Mouse (Mus musculus) left cerebral cortex, postnatal 14 days (tissue): ENCODE data around the gene Stx1b. TPM values are rescaled to one million over a fixed set of nuclear protein-coding genes. Genes with fewer than 3 reads are reported as not detected.

Experiments used
- DNase-seq, 2 experiments: peaks; one replicate each; pipeline ENCODE4 v3.0.0; 2021 to 2022; ENCODE audit warnings: low spot score in 2 of 2, mixed read lengths in 1 of 2
- intact Hi-C: fragments of 180-260 bp; cut with DNase I; formaldehyde crosslinking; loops from one replicate; pipeline ENCODE4 v1.15.1; 2025
- total RNA-seq, 2 experiments: library from RNA; stranded (reverse); gene quantifications; 2 replicates each; pipeline ENCODE4 v1.2.3; 2021

Gene Stx1b
- total RNA-seq, 2 experiments from 2014 or later, result 401 to 404 TPM

DNA sequence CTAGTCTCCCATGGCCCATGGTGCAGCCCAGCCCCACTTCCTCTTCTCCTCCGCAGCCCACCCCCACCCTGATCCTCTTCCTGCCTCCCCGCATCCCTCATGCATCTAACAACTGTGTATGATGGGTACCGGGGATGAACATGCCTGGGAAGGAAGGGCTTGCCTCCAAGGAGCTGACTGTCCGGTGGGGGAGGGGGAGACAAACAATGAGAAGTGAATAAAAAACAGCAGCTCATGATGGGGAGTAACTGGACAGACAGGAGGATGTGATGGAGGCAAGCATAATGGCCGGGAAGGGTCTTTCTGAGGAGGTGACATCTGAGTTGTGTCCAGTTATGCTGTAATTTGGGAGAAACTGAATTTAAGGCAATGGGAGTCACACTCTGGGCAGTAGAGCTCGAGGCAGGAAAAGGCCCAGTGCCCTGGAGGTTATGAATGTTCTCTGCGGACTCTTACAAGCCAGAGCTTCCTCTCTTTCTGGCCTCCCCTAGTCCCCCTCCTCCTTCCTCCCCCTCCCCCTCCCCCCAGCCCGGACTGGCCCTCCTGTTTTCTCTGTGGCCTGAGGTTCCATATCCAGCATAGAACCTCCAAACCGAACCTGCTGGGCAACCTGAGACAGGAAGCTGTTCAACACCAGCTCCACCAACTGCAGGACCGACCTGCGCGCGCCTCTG, 3.4 kb downstream of the Stx1b start:
- no peak for DNase-seq
- intact Hi-C loops, result no loop called here

DNA sequence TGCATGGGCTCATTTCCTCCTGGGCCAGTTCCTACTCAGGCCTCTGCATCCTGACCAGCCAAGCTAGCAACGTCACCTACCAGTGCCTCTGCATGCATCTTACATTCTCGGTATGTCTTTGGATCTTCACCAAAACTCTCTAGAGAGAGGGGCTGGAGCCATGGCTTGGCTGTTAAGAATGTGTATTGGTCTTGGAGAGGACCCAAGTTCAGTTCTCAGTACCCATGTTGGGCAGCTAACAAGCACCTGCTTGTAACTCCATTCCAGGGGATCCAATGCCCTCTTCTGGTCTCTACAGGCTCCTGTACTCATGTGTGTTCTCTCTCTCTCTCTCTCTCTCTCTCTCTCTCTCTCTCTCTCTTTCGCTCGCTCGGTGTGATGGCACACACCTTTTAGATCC, 6.6 kb downstream of the Stx1b start:
- no peak for DNase-seq
- intact Hi-C loops, result no loop called here

DNA sequence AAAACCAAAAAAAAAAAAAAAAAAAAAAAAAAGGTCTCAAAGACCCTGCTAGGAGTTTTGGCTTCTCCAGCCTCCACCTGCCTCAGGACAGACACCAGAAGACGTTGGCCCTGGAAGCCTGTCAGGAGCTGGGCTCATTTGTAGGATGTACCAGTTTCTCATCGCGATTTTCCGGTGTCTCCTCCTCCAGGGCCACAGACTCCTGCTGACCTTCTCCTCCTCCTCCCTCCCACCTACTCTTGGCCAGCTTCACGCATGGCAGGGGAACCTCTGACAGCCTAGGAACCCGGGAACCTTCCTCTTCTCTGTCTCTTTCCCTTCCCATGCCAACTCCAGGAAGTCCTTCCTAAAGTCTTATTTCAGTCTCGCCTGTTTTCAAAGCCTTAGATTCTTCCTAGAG, 7.3 kb downstream of the Stx1b start:
- intact Hi-C loops, result no loop called here
- no peak for DNase-seq

DNA sequence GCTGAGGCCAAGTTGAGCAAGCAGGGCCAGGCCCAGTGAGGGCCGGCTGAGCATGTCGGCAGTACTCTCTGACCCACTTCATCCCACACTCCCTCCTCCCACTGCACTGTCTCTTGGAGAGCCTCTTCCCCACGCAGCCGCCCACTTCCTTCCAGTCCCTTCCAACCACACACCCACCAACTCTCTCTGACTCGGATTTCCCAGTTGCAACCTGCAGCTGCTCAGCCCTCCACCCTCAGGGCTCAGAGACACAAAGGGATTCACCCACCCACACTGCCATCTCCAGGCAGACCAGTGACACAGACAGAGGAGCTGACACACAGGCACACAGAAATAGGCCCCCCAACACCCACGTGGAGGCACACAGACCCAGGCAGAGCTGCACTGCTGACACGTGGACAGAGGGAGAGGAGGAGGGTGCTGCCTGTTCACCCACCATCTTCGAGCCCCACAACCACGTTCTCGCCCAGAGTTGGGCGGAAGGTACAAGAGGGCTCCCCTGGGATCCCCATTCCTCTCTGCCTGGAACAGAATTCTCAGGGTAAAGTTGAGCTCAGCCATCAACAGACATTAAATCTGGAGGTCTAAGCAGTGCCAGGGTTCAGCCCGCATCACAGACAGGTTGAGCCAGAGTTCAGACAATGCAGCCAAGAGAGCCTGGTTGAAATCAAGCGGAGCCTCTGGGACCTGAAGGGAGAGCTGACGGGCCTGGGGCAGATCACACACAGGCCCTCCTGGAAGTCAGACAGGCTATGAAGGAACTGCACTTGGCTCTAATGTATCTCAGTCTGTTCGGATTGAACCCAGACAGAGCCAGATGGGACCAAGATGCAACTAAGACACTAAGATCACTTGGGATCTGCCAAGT, 8.2 kb downstream of the Stx1b start:
- DNase-seq, result peak; percentile 64 to 81
- intact Hi-C loops, result no loop called here

DNA sequence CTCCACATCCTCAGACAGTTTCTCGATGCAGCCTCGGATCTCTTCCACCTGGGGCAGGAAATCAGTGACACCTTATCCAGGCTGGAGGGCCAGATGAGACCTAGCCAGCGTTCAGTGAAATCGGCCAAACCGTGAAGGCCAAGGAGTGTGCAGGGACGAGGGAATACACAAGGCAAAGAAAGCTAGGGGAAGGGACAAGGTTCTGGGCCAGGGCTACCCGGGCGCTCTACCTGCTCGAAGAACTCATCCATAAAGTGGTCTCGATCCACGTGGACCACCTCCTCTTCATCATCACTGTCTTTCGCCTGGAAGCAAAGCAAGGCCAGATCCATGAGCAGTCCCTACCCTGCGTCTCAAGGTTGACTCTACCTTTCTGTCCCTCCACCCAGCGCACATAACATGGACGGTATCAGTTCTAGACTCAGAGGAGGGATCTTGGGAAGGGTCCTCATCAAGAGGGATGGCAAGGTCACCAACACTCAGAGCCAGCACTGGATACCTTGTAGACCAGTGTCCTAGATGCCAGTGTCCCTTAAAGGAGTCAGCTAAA, 9.2 kb downstream of the Stx1b start:
- no peak for DNase-seq
- intact Hi-C loops, result no loop called here

DNA sequence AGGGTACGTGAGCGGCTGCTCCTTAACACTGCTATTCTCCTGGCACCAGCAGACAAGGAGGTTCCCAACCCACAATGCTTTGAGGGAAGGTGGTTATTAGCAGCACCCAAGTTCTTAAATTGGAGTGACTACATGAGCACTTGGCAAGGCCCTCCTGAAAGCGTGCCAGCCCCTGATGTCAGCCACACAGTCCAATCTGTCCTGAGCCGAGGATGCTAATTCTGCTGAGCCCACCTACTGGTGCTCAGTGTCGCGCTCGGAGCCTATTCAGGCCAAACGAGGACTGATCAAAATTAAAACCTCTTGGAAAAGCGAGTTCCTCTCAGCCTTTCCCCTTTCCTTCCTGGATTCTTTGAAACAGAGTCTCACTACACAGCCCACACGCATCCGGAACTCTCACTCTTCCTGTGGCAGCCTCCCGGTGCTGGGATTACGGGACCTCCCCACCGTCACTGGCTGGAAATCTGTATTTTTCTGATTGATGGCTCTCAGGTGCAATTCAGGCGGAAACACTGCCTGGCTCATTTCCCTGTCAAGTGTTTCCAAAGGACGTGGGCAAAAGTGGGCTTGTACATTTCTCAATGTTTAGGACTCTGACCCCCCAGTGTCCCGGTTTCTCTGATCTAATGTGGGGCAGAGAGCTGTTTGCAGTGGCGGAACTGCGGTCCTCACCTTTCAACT, 10.0 kb downstream of the Stx1b start:
- intact Hi-C loops, result no loop called here
- peak; percentile 77 to 85 for DNase-seq

DNA sequence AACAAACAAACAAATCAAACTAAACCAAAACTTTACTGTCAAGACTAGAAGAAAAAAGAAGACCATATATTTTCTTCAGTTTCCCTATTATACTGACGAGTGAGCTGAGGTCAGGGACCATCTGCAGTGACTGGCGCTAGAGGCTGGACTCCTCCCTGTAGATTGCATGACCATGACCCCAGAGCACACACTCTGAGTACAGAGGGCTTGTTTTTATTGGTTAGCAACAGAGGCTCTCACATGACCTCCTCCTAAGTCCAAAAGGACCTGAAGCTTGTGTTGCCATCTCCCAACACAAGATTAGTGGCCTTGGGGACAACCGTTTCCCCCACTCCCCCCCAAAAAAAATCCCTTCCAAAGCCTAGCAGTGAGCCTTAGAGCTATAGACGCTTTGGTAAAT, 10.5 kb downstream of the Stx1b start:
- intact Hi-C loops, result no loop called here
- no peak for DNase-seq

DNA sequence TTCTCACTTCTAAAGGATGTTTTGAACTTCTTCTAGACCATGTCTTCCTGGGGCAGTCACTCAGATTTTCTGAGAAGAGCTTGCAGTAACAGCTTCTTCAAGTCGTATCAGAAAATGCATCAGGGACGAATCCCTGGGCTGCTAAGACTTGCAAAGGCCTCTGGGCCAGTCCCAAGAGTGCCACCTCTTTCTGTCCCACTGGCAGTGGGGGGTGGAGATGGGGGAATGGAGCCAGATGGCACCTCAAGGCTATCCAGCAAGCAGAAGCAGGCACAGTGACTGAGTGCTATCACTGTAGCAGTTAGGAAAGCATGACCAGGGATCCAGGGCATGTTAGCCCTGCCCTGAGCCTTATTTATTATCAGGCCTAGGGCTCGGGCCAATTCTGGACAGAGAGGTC, 12.1 kb downstream of the Stx1b start:
- intact Hi-C loops, result no loop called here
- DNase-seq, result no peak

DNA sequence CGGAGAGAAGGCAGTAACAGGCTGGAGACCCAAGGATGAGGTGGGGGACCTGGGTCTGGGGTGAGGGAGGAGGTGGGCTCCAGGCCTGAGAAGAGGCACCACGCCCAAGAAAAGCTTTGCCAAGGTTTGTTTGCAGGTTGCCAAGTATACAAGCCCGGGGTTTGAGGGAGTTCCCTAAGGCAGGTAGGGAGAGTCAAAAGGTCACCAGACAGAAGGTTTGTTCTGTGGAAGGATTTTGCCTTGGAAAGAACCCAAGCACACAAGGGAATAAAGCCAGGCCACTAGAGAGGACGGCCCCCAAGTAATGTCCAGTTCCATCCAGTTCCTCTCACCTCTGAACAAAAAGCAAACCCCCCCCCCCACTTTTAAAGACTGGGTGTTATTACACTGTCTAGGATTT, 13.1 kb downstream of the Stx1b start:
- intact Hi-C loops, result no loop called here

DNA sequence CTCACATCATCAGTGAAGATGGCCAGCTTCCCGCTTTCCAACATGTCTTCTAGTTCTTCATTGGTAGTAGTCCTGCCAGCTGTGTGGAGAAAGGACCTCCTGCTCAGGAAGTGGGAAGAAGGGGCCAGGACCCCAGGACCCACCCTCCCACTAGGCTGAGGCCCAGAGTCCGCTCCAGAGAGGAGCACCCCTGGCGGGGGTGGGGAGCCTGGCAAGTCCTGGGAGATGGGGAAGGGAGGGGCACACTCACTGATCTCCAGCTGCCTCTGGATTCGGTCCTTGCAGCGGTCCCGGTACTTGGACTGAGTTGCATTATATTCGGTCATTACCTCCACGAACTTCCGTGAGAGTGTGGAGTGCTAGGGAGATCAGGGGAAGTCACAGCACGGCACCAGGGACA, 13.7 kb downstream of the Stx1b start:
- DNase-seq, result no peak
- intact Hi-C loops, result no loop called here

More for the DNA sequence above, 13.1 kb downstream of the Stx1b start:
- DNase-seq, result no peak

DNA sequence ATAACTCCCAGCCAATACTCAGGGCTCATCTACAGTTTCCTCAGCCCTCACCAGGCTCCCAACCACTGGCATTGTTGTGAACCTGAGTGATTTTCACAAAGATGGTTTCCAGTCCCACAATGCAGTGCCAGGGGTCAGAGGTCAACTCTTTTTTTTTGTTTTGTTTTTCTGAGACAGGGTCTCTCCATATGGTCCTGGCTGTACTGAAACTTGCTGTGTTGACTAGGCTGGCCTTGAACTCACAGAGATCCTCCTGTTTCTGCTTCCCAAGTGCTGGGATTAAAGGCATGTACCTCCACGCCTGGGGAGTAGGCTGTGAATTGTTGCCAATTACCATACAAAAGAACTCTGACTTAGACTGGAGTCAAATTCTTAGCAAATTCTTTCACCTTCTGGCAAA, 14.5 kb downstream of the Stx1b start:
- DNase-seq, result no peak
- intact Hi-C loops, result no loop called here

DNA sequence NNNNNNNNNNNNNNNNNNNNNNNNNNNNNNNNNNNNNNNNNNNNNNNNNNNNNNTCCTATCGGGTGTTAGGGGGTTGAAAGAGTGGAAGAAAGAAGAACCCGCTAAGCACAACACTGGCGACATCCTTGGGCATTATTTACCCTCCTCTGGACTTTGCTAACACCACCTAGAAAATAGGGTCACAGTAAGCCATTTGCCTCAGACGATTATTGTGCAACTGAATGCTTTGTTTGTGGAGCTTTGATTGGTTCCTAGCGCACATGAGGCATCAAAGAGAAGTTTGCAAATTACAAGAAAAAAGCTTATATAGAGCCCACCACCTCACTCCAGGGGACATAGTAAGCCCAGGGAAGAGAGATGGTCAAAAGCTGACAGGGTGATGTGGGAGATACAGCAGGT, 15.5 kb downstream of the Stx1b start:
- DNase-seq, result no peak
- intact Hi-C loops, result no loop called here

DNA sequence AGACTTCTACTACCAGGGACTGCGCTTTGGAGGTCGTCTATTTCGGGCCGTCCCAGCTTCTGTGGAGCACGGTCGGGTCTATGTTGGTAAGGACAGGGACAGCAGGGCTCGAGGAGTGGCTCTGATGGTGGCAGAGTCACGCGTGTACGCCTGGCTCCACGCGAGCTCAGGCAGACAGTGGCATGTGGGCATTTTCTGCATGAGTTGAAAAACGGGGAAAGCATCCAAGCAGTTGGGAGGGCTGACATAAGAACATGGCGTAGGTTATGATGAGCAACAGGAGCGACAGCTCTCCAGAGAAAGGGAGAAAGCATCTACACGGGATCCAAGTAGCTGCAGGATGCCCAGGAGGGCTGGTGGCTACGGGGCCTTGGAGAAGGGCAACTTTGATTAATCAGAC, 22.0 kb downstream of the Stx1b start:
- DNase-seq, result no peak
- intact Hi-C loops, result no loop called here

DNA sequence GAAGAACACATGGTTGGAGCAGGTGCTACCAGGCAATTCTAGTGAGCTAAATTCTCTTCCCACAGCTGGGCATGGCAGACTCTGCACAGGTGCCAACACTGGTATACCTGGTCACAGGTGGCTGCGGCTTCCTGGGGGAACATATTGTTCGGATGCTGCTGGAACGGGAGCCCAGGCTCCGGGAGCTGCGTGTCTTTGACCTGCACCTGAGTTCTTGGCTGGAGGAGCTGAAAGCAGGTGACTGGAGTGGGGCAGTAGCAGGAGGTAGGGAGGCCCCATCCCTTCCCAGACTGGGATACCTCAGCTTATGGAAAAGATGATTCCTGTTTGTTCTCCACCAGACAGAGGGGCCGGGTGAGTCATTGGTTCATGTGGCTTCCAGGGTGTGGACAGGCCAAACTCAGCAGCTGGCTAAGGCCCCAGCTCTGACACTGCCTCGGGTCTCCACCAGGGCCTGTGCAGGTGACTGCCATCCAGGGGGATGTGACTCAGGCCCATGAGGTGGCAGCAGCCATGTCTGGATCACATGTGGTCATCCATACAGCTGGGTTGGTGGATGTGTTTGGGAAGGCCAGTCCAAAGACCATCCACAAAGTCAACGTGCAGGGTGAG, 23.2 kb downstream of the Stx1b start:
- intact Hi-C loops, result no loop called here
- no peak for DNase-seq

DNA sequence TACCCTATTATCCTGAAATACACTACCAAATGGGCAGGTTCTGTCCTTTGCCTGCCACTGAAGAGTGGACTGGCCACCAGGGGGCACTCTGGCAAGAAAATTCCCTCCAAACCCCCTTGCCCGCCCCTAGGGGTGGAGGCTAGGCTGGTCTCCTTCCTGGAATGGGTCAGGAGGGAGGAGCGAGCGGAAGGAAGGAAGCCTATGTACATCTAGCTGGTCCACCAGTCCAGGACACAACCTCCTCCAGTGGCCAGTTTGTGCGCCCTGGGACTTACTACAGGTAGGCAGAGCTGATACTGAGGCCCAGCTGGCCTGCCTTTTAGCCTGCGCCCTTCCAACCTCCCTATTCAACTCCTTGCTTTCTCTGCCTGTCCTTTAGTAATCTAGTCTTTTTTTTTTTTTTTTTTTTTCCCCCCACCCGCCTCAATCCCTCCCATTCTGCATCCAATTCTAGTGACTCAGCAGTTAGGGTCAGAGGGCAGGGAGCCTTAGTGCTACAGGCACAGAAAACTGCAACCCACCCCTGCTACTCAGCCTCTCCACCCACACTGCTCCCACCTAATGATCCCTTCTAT, 23.8 kb downstream of the Stx1b start, which contains the start of gene Hsd3b7:
Hsd3b7 (plus strand) TSS at position 170 of the 575 bp plus-strand sequence.
- intact Hi-C loops, result no loop called here
- peak; percentile 87 to 88 for DNase-seq

DNA sequence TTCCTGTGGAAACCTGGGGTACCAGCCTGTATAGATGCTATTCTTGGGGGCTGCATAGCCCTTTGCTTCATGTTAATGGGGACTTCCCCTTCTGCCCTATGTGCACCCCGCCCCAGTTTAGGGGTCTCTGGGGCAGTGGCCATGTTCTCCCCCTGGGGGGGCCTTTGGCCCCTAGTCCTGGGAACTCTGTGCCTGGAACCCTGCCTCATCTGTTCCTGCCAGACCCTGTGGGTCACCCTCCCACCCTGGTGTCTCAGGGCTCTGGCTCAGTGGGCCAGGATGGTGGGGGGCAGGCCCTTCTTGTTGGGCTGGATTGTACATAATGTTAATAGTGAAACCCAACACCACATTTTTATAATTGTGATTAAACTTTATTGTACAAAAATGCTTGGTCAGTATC, 24.6 kb downstream of the Stx1b start:
- DNase-seq, result no peak
- intact Hi-C loops, result no loop called here

DNA sequence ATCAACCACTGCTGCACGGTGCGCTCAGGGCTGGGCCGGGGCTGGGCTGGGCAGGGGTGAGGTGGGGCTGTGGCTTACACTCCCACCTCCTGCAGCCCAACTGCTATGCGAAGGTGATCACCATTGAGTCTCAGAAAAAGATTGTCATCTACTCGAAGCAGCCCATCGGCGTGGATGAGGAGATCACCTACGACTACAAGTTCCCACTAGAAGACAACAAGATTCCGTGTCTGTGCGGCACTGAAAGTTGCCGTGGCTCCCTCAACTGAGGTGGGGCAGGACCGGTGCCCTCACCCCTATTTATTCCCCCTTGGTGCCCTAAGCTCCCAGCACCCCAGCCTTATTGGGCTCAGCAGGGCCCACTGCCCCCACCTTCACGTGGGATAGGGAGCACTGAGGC, 25.1 kb downstream of the Stx1b start:
- no peak for DNase-seq
- intact Hi-C loops, result no loop called here

DNA sequence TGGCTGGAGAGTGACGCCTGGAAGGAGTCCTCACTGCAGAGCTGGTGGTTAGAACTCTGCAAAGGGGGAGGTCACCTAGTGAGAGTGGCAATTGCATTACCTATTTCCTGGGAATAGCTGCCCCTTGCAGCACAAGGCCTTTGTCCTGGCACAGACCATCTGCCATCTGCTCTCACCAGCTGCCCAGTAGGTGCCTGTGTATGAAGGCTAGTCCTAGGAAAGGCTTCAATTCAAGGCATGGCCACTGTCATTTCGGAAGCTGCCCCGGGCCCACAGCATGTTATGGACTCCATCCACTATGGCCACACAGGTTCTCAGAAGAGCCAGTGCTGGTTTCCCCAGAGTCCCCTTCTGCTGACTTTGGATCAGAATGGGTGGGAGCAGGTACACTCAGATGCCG, 25.8 kb downstream of the Stx1b start:
- intact Hi-C loops, result no loop called here
- DNase-seq, result no peak

DNA sequence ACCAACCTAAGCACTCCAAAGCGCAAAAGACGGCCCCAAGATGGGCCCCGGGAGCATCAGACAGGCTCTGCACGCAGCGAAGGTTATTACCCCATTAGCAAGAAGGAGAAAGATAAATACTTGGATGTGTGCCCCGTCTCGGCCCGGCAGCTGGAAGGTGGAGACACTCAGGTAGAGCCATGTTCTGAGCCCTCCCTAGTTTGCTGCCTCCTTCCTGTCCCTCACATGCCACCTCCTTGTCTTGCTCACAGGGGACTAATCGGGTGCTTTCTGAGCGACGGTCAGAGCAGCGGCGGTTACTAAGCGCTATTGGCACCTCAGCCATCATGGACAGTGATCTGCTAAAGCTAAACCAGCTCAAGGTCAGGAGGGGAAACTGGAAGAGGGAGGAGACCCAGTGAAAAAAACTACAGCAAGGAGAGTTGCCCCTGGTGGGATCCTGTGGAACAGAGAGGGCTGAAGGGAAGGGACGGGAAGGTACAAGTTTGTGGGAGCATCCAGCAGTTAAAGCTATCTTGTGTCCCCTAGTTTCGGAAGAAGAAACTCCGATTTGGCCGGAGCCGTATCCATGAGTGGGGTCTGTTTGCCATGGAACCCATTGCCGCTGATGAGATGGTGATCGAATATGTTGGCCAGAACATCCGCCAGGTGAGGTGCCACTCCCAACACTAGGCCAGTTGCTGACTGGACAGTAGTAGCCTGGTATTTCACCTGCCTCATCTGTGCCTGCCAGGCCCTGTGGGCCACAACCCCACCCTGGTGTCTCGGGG, 27.1 kb downstream of the Stx1b start:
- intact Hi-C loops, result no loop called here
- DNase-seq, result no peak
